Mouse (Mus musculus): ENCODE measurements around the gene Rptor. TPM values are rescaled to one million over a fixed set of nuclear protein-coding genes. Genes with fewer than 3 reads are reported as not detected.

Rptor gene
- total and polyA plus RNA-seq, 3 experiments = 33.9 to 34.9 TPM; not detected in 1

DNA sequence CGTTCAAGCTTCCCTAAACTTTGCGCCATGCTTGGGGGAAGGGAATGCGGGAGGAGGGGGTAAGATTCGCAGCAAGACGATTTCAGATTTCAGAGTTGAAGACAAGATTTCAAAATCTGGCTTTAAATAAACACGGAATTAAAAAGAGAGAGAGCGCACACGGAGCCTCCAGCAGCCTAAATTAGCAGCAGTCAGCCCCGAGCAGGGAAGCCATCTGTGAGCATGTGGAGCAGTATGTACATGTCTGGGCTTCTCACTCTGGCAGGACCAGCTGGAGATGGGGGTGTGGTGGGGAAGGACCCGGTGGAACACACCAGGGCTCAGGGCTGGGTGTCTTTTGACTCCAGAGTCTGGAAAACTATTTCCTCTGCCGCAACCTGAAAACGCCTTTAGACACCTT lies 334.5 kb downstream of the Rptor start:
- H3K27me3 ChIP-seq (ENCODE audit: control insufficient read depth in 1 of 2, insufficient read depth in 2 of 2, low read length in 2 of 2) = no peaks in the 10 kb centered on the region

DNA sequence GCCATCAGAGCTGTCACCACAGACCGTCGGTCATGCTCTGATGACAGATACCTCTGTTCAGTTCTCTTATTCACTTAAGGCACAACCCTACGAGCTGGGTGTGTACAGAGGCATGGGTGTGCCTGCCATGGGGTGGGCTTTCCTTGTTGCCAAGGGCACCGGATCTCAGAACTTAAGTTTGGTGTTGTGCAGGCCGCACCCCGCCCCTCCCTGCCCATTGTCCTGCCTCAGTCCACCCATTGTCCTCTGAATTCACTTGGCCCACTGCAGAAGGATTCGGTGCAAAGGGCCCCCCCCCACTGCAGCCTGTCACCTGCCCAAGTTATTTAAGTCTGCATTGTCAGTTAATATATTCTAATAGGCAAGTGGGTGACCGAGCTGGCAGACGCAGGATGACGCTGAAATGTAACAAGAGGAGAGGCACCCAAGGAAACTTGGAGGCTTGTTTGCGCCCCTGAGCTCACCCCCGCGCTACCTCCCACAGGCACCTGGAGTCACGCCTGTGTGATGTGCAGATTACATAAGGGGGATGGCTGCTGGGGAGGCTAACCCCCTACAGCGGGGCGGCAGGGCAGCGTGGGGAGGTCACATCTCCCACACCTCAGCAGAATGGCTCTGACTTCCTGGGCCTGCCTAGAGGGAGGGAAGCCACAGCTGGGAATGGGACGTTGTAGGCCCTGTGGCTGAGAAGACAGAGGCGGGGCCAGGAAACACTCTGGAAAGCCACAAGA lies 335.2 kb downstream of the Rptor start:
- TF ChIP-seq ZMIZ1 (IDR thresholded peaks at IDR 0.05; ENCODE audit: low read depth, low read length) = no peak
- no peak for TF ChIP-seq BHLHE40 (IDR thresholded peaks at IDR 0.05; ENCODE audit: borderline replicate concordance, low read depth, low read length)
- TF ChIP-seq MXI1 (IDR thresholded peaks at IDR 0.05; ENCODE audit: low read depth, low read length) = no peak
- TF ChIP-seq GABPA (IDR thresholded peaks at IDR 0.05; ENCODE audit: low read depth, low read length) = no peak
- no peak for TF ChIP-seq KAT2A (conservative IDR thresholded peaks at IDR 0.05; ENCODE audit: low read depth, low read length)
- no peak for TF ChIP-seq GATA1 (IDR thresholded peaks at IDR 0.05; ENCODE audit: low read depth, low read length)
- TF ChIP-seq NRF1 (IDR thresholded peaks at IDR 0.05; ENCODE audit: insufficient read depth, low read depth, low read length, poor library complexity, severe bottlenecking) = no peak
- no peak for TF ChIP-seq TCF12 (IDR thresholded peaks at IDR 0.05; ENCODE audit: low read depth, low read length)
- TF ChIP-seq CTCF (IDR thresholded peaks at IDR 0.05 in 2 of 3, conservative IDR thresholded peaks at IDR 0.05 in 1 of 3; ENCODE audit: control insufficient read depth in 1 of 3, insufficient read depth in 1 of 3, low read depth in 2 of 3, low read length in 3 of 3, poor library complexity in 1 of 3, severe bottlenecking in 1 of 3) = no peak
- TF ChIP-seq MAZ (IDR thresholded peaks at IDR 0.05; ENCODE audit: low read depth, low read length) = no peak
- no peak for TF ChIP-seq ZC3H11A (IDR thresholded peaks at IDR 0.05; ENCODE audit: low read depth, low read length)
- TF ChIP-seq USF2 (IDR thresholded peaks at IDR 0.05; ENCODE audit: borderline replicate concordance in 1 of 2, insufficient read depth in 1 of 2, low read depth in 1 of 2, low read length in 2 of 2) = no peak
- TF ChIP-seq TAL1 (IDR thresholded peaks at IDR 0.05; ENCODE audit: low read length) = no peak
- Histone ChIP-seq H3K4me3 (ENCODE audit: control insufficient read depth in 1 of 2, insufficient read depth in 1 of 2, low read depth in 2 of 2, low read length in 2 of 2) (no peak overlapping the region), H3K9ac (ENCODE audit: control insufficient read depth, low read depth, low read length, poor library complexity, severe bottlenecking) (no peak overlapping the region), H3K9me3 (replicated peaks; ENCODE audit: insufficient read depth, low read length) (no peaks in the 10 kb centered on the region), H3K27ac (ENCODE audit: control insufficient read depth, low read depth, low read length) (no peak overlapping the region), H3K36me3 (ENCODE audit: control insufficient read depth in 1 of 2, insufficient read depth in 2 of 2, low read length in 2 of 2) (peaks cover 0 to 7% of the 10 kb centered on the region in 2 experiments; a peak in 2 of 4 replicates), H3K27me3 (ENCODE audit: control insufficient read depth in 1 of 2, insufficient read depth in 2 of 2, low read length in 2 of 2) (no peaks in the 10 kb centered on the region), H3K79me2 (ENCODE audit: control insufficient read depth, insufficient read depth, low read length, poor library complexity) (peaks cover 2% of the 10 kb centered on the region; the same call in 1 of the 2 replicates), H3K4me1 (ENCODE audit: control insufficient read depth in 1 of 2, insufficient read depth in 2 of 2, low read length in 2 of 2) (peaks cover 2 to 7% of the 10 kb centered on the region in 2 experiments; a peak in 3 of 4 replicates)
- DNase-seq (ENCODE audit: low read depth, low spot score) = no peak

More for the DNA sequence above, 334.5 kb downstream of the Rptor start:
- Histone ChIP-seq H3K4me1 (ENCODE audit: control insufficient read depth in 1 of 2, insufficient read depth in 2 of 2, low read length in 2 of 2) (peaks cover 2 to 7% of the 10 kb centered on the region in 2 experiments; a peak in 3 of 4 replicates), H3K9ac (ENCODE audit: control insufficient read depth, low read depth, low read length, poor library complexity, severe bottlenecking) (no peak overlapping the region), H3K27ac (ENCODE audit: control insufficient read depth, low read depth, low read length) (no peak overlapping the region), H3K79me2 (ENCODE audit: control insufficient read depth, insufficient read depth, low read length, poor library complexity) (no peaks in the 10 kb centered on the region; the same call in 1 of the 2 replicates), H3K36me3 (ENCODE audit: control insufficient read depth in 1 of 2, insufficient read depth in 2 of 2, low read length in 2 of 2) (peaks cover 0 to 7% of the 10 kb centered on the region in 2 experiments; a peak in 2 of 4 replicates), H3K4me3 (ENCODE audit: control insufficient read depth in 1 of 2, insufficient read depth in 1 of 2, low read depth in 2 of 2, low read length in 2 of 2) (no peak overlapping the region), H3K9me3 (replicated peaks; ENCODE audit: insufficient read depth, low read length) (no peaks in the 10 kb centered on the region)
- DNase-seq (ENCODE audit: low read depth, low spot score) = no peak
- no peak for TF ChIP-seq USF1 (IDR thresholded peaks at IDR 0.05; ENCODE audit: low read depth, low read length)
- no peak for TF ChIP-seq MEF2A (IDR thresholded peaks at IDR 0.05; ENCODE audit: extremely low read depth, insufficient replicate concordance, low read depth, low read length, poor library complexity, severe bottlenecking)
- no peak for TF ChIP-seq TAL1 (IDR thresholded peaks at IDR 0.05; ENCODE audit: low read length)
- TF ChIP-seq GABPA (IDR thresholded peaks at IDR 0.05; ENCODE audit: low read depth, low read length) = no peak
- TF ChIP-seq MAZ (IDR thresholded peaks at IDR 0.05; ENCODE audit: low read depth, low read length) = no peak
- TF ChIP-seq E2F4 (IDR thresholded peaks at IDR 0.05; ENCODE audit: borderline replicate concordance, low read depth, low read length) = no peak
- no peak for TF ChIP-seq ELF1 (IDR thresholded peaks at IDR 0.05; ENCODE audit: low read depth, low read length)
- no peak for TF ChIP-seq NRF1 (IDR thresholded peaks at IDR 0.05; ENCODE audit: insufficient read depth, low read depth, low read length, poor library complexity, severe bottlenecking)

Measured in MEL (cell line).